Mouse (Mus musculus) MEL (cell line): Measurements from ENCODE around the gene Gm45623.

Experiments used
- CHD2 ChIP-seq: IDR thresholded peaks from 2 replicates; pipeline ENCODE4 v1.6.1; 2011; ENCODE audit warnings: low read length, improper control_type of control experiment
- CTCF ChIP-seq, 3 experiments: IDR thresholded peaks in 2 of 3; conservative IDR thresholded peaks in 1 of 3; 2 replicates each; pipeline ENCODE4 v1.5.1; 2011 to 2012; ENCODE audit warnings: low read length in 3 of 3, low read depth in 2 of 3, mild to moderate bottlenecking in 2 of 3, improper control_type of control experiment in 1 of 3, inconsistent platforms in 1 of 3, mixed read lengths in 1 of 3, moderate library complexity in 1 of 3; ENCODE audit not compliant: control insufficient read depth in 1 of 3, insufficient read depth in 1 of 3, poor library complexity in 1 of 3, severe bottlenecking in 1 of 3
- EP300 ChIP-seq, 2 experiments: IDR thresholded peaks; 2 replicates each; pipeline ENCODE4 v1.6.1; 2011; ENCODE audit warnings: improper control_type of control experiment in 2 of 2, low read length in 2 of 2, low read depth in 1 of 2, mild to moderate bottlenecking in 1 of 2
- JUND ChIP-seq: IDR thresholded peaks from 2 replicates; pipeline ENCODE4 v1.6.1; 2011; ENCODE audit warnings: low read depth, mild to moderate bottlenecking, improper control_type of control experiment, low read length
- MXI1 ChIP-seq: IDR thresholded peaks from 2 replicates; pipeline ENCODE4 v1.6.1; 2011; ENCODE audit warnings: mild to moderate bottlenecking, low read depth, low read length, improper control_type of control experiment
- MYC ChIP-seq: IDR thresholded peaks from 2 replicates; pipeline ENCODE4 v1.6.1; 2011; ENCODE audit warnings: low read depth, mild to moderate bottlenecking, low read length, improper control_type of control experiment, moderate library complexity
- POLR2A ChIP-seq, 2 experiments: IDR thresholded peaks; 2 replicates each; pipeline ENCODE4 v1.6.1; 2011 to 2012; ENCODE audit warnings: low read length in 2 of 2, mild to moderate bottlenecking in 2 of 2, control low read depth in 1 of 2, improper control_type of control experiment in 1 of 2, low read depth in 1 of 2, moderate library complexity in 1 of 2; ENCODE audit not compliant: control insufficient read depth in 1 of 2, insufficient read depth in 1 of 2, poor library complexity in 1 of 2
- TAL1 ChIP-seq: IDR thresholded peaks from 2 replicates; pipeline ENCODE4 v1.6.1; 2012; ENCODE audit warnings: mild to moderate bottlenecking, inconsistent platforms, low read length, moderate library complexity, mixed read lengths
- TCF12 ChIP-seq: IDR thresholded peaks from 2 replicates; pipeline ENCODE4 v1.6.1; 2014; ENCODE audit warnings: low read depth, mild to moderate bottlenecking, inconsistent platforms, low read length, improper control_type of control experiment, moderate library complexity

GRCm38 (mm10) chr13:56766211-56766610, 12.6 kb upstream of the Gm45623 start:
- no peak for TF ChIP-seq MYC
- TF ChIP-seq MXI1 = no peak
- TF ChIP-seq JUND = no peak
- TF ChIP-seq CHD2 = no peak
- no peak for TF ChIP-seq TAL1
- TF ChIP-seq CTCF (IDR thresholded peaks at IDR 0.05 in 2 of 3, conservative IDR thresholded peaks at IDR 0.05 in 1 of 3; ENCODE audit: control insufficient read depth in 1 of 3, insufficient read depth in 1 of 3, low read depth in 2 of 3, low read length in 3 of 3, poor library complexity in 1 of 3, severe bottlenecking in 1 of 3) = no peak
- no peak for TF ChIP-seq POLR2A (IDR thresholded peaks at IDR 0.05; ENCODE audit: control insufficient read depth in 1 of 2, insufficient read depth in 1 of 2, low read depth in 1 of 2, low read length in 2 of 2, poor library complexity in 1 of 2)
- no peak for TF ChIP-seq EP300 (IDR thresholded peaks at IDR 0.05; ENCODE audit: low read depth in 1 of 2, low read length in 2 of 2)
- TF ChIP-seq TCF12 = no peak
